Mouse (Mus musculus): ENCODE measurements around the gene Tyk2. TPM values are rescaled to one million over a fixed set of nuclear protein-coding genes. Genes with fewer than 3 reads are reported as not detected.

Tyk2 gene
- polyA plus RNA-seq, 1 experiment: 11.4 TPM

DNA sequence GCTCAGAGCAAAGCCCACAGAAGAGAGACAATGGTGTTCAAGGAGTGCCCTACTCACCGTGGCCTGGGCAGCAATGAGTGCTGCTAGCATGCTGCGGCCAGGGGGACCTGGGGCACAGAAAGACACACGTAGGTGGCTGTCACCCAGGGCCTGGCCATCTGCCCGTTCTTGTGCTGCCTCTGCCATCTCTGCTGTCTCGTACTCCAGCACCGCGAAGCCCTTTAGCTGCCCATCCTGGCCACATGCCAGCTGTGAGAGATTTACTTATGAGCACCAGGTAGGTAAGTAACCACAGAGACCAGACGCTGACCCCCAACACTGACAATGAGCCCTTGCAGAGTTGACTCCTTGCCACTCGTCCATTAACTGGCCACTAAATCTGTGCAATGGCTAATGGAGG, 49.9 kb downstream of the Tyk2 start:
- no peak overlapping the region for H3K4me2 ChIP-seq (ENCODE audit: low read depth)
- H3K4me3 ChIP-seq: no peak overlapping the region
- no peaks in the 10 kb centered on the region for H3K79me2 ChIP-seq (ENCODE audit: control insufficient read depth, insufficient read depth)
- no peak overlapping the region for H3ac ChIP-seq (ENCODE audit: control insufficient read depth, insufficient read length)
- TF ChIP-seq POLR2AphosphoS2 (IDR thresholded peaks at IDR 0.05; ENCODE audit: insufficient read length, low read depth): no peak
- TF ChIP-seq SRF (IDR thresholded peaks at IDR 0.05; ENCODE audit: control insufficient read depth, insufficient read length, low read depth): no peak
- no peak for TF ChIP-seq MYOG (IDR thresholded peaks at IDR 0.05; ENCODE audit: control insufficient read depth in 1 of 3, insufficient read depth in 1 of 3, insufficient read length in 2 of 3, low read depth in 2 of 3)
- TF ChIP-seq MAX (IDR thresholded peaks at IDR 0.05; ENCODE audit: low read depth): no peak
- TF ChIP-seq REST (IDR thresholded peaks at IDR 0.05; ENCODE audit: insufficient read depth, insufficient read length): no peak
- TF ChIP-seq USF1 (IDR thresholded peaks at IDR 0.05; ENCODE audit: low read depth): no peak
- TF ChIP-seq POLR2A (IDR thresholded peaks at IDR 0.05; ENCODE audit: insufficient read length, low read depth): no peak
- no peak for TF ChIP-seq TCF3 (IDR thresholded peaks at IDR 0.05; ENCODE audit: insufficient read length, low read depth)
- no peak for TF ChIP-seq TCF12 (IDR thresholded peaks at IDR 0.05; ENCODE audit: insufficient read depth, poor library complexity, severe bottlenecking)
- no peak for TF ChIP-seq MYOD1 (IDR thresholded peaks at IDR 0.05; ENCODE audit: control insufficient read depth in 1 of 3, insufficient read length in 2 of 3, low read depth in 2 of 3)
- TF ChIP-seq E2F4 (IDR thresholded peaks at IDR 0.05; ENCODE audit: insufficient read depth): no peak
- no peak for TF ChIP-seq CEBPB (IDR thresholded peaks at IDR 0.05; ENCODE audit: insufficient read depth, poor library complexity, severe bottlenecking)
- H3K27me3 ChIP-seq (ENCODE audit: control insufficient read depth, insufficient read depth, insufficient read length): no peaks in the 10 kb centered on the region
- H3K36me3 ChIP-seq (ENCODE audit: control insufficient read depth, insufficient read depth): peaks cover 43% of the 10 kb centered on the region

DNA sequence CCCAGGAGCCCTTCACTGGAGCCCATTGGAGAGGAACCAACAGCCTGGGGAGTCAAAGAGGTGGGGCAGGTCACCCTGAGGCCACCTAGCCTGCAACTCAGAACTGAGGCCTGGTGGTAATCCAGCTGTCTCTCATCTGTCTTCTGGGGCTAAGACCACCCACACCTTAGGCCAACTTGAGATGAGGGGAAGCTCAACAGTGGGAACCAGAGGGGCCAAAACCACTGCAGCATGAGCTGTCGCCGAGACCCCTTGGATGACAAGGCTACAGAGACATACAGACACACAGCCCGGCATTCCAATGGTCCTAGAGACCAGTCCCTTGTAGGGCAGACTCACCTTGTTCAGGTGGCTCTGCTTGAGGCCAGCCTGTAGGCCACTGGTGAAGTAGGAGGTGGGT, 55.4 kb downstream of the Tyk2 start:
- Histone ChIP-seq H3ac (ENCODE audit: control insufficient read depth, insufficient read length) (no peak overlapping the region), H3K4me2 (ENCODE audit: low read depth) (no peak overlapping the region), H3K4me3 (no peak overlapping the region), H3K36me3 (ENCODE audit: control insufficient read depth, insufficient read depth) (peaks cover 14% of the 10 kb centered on the region), H3K27me3 (ENCODE audit: control insufficient read depth, insufficient read depth, insufficient read length) (no peaks in the 10 kb centered on the region), H3K79me2 (ENCODE audit: control insufficient read depth, insufficient read depth) (peaks cover 23% of the 10 kb centered on the region)
- TF ChIP-seq POLR2AphosphoS2 (IDR thresholded peaks at IDR 0.05; ENCODE audit: insufficient read length, low read depth): no peak
- no peak for TF ChIP-seq E2F4 (IDR thresholded peaks at IDR 0.05; ENCODE audit: insufficient read depth)

DNA sequence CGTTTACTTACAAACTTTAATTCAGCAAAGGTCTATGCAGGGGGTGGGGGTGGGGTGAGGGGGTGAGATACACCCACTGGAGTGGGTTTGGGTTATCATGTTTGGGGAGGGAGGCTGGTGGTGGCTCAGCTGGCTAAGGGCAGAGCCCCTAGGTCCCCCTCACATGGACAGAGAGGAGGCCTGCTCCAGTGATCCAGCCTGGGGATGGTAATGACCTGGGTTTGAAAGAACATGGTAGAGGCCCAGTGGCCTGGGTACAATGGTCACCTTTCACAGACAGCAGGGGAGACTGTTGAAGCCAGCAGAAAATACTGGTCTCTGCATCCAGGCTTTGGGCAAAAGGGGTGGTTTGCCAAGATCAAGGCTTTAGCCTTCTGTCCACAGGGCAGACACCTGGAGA, 56.9 kb downstream of the Tyk2 start:
- Histone ChIP-seq H3K79me2 (ENCODE audit: control insufficient read depth, insufficient read depth) (peaks cover 23% of the 10 kb centered on the region), H3K4me2 (ENCODE audit: low read depth) (no peak overlapping the region), H3K36me3 (ENCODE audit: control insufficient read depth, insufficient read depth) (peaks cover 13% of the 10 kb centered on the region), H3K4me3 (peak overlapping the region; percentile 56), H3ac (ENCODE audit: control insufficient read depth, insufficient read length) (no peak overlapping the region), H3K27me3 (ENCODE audit: control insufficient read depth, insufficient read depth, insufficient read length) (no peaks in the 10 kb centered on the region)
- TF ChIP-seq POLR2AphosphoS2 (IDR thresholded peaks at IDR 0.05; ENCODE audit: insufficient read length, low read depth): no peak
- TF ChIP-seq E2F4 (IDR thresholded peaks at IDR 0.05; ENCODE audit: insufficient read depth): no peak
- no peak for TF ChIP-seq POLR2A (IDR thresholded peaks at IDR 0.05; ENCODE audit: insufficient read length, low read depth)
- no peak for TF ChIP-seq MYOD1 (IDR thresholded peaks at IDR 0.05; ENCODE audit: control insufficient read depth in 1 of 3, insufficient read length in 2 of 3, low read depth in 2 of 3)
- no peak for TF ChIP-seq USF1 (IDR thresholded peaks at IDR 0.05; ENCODE audit: low read depth)
- no peak for TF ChIP-seq TCF3 (IDR thresholded peaks at IDR 0.05; ENCODE audit: insufficient read length, low read depth)
- no peak for TF ChIP-seq REST (IDR thresholded peaks at IDR 0.05; ENCODE audit: insufficient read depth, insufficient read length)
- TF ChIP-seq CEBPB (IDR thresholded peaks at IDR 0.05; ENCODE audit: insufficient read depth, poor library complexity, severe bottlenecking): no peak
- no peak for TF ChIP-seq SRF (IDR thresholded peaks at IDR 0.05; ENCODE audit: control insufficient read depth, insufficient read length, low read depth)
- TF ChIP-seq MAX (IDR thresholded peaks at IDR 0.05; ENCODE audit: low read depth): no peak
- TF ChIP-seq MYOG (IDR thresholded peaks at IDR 0.05; ENCODE audit: control insufficient read depth in 1 of 3, insufficient read depth in 1 of 3, insufficient read length in 2 of 3, low read depth in 2 of 3): no peak

DNA sequence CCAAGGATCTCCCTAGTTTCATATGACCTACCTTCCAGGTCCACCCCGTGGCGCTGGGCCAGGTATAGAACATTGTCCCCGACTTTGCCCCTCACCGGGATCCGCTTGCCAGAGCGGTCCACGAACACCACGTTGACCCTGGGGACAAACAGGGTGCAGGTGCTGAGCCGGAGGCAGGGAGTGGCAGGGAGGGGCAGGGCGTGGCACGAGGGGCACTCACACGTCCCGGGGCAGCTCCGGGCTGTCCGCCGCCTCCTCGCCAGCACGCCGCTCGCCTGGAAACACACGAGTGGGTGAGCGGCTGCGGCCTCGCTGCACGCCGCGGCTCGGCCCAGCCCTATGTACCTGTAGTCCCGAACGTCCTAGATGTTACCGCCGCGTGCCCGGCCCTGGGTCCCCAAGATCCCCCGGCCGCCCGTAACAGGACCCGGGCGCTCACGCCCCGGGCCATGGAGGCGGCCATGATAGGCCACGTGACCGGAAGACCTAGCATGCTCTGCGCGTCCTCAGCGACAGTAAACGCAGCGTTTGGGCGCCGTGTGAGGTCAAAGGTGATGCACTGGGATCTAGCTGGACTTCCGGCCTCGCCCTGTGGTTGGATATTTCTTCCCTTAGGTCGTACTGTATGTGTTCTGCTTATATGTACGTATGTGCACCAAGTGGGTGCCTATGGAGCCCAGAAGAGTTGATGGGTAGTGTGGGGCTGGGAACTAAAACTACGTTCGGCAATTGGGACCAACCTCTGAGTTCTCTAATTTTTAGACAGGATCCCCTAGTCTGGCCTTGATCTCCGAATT, 57.8 kb downstream of the Tyk2 start, which contains the start of the genes Gm49373 and Fdx1l:
Gm49373 (minus strand) TSS at position 53 of the 797 bp plus-strand sequence.
Fdx1l (minus strand) TSS at position 571 of the 797 bp plus-strand sequence.
- H3K36me3 ChIP-seq (ENCODE audit: control insufficient read depth, insufficient read depth): peaks cover 7% of the 10 kb centered on the region
- TF ChIP-seq CEBPB (IDR thresholded peaks at IDR 0.05; ENCODE audit: insufficient read depth, poor library complexity, severe bottlenecking) (no peak), SRF (IDR thresholded peaks at IDR 0.05; ENCODE audit: control insufficient read depth, insufficient read length, low read depth) (peak; percentile 28), USF1 (IDR thresholded peaks at IDR 0.05; ENCODE audit: low read depth) (peak; percentile 98), TCF3 (IDR thresholded peaks at IDR 0.05; ENCODE audit: insufficient read length, low read depth) (no peak), TCF12 (IDR thresholded peaks at IDR 0.05; ENCODE audit: insufficient read depth, poor library complexity, severe bottlenecking) (no peak), POLR2AphosphoS2 (IDR thresholded peaks at IDR 0.05; ENCODE audit: insufficient read length, low read depth) (peak; percentile 99), POLR2A (IDR thresholded peaks at IDR 0.05; ENCODE audit: insufficient read length, low read depth) (peak; percentile 73), REST (IDR thresholded peaks at IDR 0.05; ENCODE audit: insufficient read depth, insufficient read length) (no peak), E2F4 (IDR thresholded peaks at IDR 0.05; ENCODE audit: insufficient read depth) (no peak), MYOD1 (IDR thresholded peaks at IDR 0.05; ENCODE audit: control insufficient read depth in 1 of 3, insufficient read length in 2 of 3, low read depth in 2 of 3) (peak in 1 of 3 experiments; percentile 62), MYOG (IDR thresholded peaks at IDR 0.05; ENCODE audit: control insufficient read depth in 1 of 3, insufficient read depth in 1 of 3, insufficient read length in 2 of 3, low read depth in 2 of 3) (peak in 1 of 3 experiments; percentile 44)

More for the DNA sequence above, 57.8 kb downstream of the Tyk2 start, which contains the start of the genes Gm49373 and Fdx1l:
- Histone ChIP-seq H3K4me2 (ENCODE audit: low read depth) (peak within 1 kb of the TSS; percentile 87), H3ac (ENCODE audit: control insufficient read depth, insufficient read length) (peak within 1 kb of the TSS; percentile 60), H3K79me2 (ENCODE audit: control insufficient read depth, insufficient read depth) (peaks cover 23% of the 10 kb centered on the region), H3K4me3 (peak within 1 kb of the TSS; percentile 56), H3K27me3 (ENCODE audit: control insufficient read depth, insufficient read depth, insufficient read length) (no peaks in the 10 kb centered on the region)

All from myocyte (in vitro differentiated cells).